Mouse (Mus musculus): ENCODE data around the gene Myom3.

The Myom3 gene

GRCm38 (mm10) chr4:135761048-135761447 lies 1.5 kb downstream of the Myom3 start:
- DNase-seq (ENCODE audit: low read depth, low spot score), result no peak

- no peak for DNase-seq (ENCODE audit: low read depth, low spot score)
These were observed 2.1 kb downstream of the Myom3 start for GRCm38 (mm10) chr4:135761569-135761968.

GRCm38 (mm10) chr4:135762251-135762906 lies 2.9 kb downstream of the Myom3 start:
- DNase-seq (ENCODE audit: low read depth, low spot score), result peak; percentile 80

DNA sequence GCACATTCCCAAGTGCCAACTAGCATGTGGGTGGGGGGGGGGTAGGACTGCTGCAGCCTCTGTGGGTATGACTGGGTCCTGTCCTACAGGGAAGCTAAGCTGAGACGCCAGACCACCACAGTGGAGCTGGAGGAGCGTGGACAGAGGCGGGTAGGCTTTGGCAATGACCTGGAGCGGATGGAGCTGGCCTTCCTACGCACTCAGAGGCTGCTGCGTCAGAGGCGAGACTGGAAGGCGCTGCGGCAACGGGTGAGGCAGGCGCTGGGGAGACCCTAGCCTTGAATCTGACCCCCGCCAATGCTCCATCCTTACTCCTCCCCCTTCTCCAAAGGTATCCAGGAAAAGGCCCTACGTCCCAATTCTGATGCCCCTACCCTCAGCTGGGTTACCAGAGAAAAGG lies 5.2 kb downstream of the Myom3 start:
- DNase-seq (ENCODE audit: low read depth, low spot score), result no peak

GRCm38 (mm10) chr4:135765707-135766106 lies 6.2 kb downstream of the Myom3 start:
- no peak for DNase-seq (ENCODE audit: low read depth, low spot score)

DNA sequence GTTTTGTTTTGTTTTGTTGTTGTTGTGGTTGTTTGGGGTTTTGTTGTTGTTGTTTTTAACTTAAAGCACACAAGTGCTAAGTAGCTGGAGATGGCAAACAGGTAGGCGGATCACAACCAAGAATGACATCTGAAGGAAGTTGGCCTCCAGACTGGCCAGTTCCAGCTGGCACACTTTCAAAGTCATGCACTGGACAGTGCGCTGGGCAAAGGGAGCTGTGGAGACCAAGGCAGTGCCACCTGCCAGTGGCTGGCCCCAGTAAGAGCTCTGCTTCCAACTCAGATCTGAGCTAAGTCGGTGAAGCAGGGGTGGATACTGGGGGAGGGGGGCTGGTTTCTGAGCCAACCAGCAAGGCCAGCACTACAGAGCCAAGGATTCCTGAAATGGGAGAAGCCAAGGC lies 7.5 kb downstream of the Myom3 start:
- DNase-seq (ENCODE audit: low read depth, low spot score), result no peak

DNA sequence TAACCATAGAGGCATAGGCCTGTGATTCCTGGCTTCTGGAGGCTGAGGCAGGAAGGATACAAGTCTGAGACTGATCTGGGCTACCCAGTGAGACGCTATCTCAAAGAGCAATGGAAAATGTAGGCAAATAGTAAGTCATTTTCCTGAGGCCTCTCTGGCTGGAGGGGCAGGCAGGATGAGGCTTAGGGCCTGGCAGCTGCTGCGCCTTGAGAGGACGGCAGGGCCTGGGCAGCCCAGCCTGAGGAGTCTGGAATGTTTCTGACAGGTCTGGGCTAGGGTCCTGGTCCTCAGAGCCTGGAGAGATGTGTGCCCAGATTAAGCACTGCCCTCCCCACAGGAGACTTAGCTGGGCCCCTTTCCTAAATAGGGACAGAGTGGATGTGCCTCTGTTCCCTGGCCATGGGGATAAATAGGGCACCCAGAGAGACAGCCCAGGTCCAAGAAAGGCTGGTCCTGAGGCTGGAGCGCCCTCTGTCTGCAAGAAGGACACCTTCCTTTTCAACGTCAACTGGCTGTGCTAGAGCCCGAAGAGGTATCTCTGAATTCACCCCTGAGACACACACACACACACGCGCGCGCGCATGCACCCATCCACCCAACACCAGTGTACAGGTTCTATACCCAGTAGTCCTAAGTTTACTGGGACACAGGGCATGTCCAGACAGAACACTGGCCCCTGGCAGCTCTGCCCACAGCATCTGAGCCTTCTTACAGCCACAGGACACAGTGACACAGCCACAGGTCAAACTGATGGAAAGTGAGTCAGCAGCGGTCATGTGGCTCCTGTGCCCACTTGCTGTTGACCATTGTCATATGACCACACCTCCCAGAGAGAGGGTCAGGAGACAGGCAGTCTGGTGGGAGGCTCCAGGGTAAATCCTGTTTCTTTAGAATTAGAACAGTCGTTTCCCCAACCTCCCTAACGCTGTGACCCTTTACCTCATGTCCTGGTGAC lies 9.3 kb downstream of the Myom3 start:
- DNase-seq (ENCODE audit: low read depth, low spot score), result peak; percentile 67

GRCm38 (mm10) chr4:135770611-135771305 lies 11.2 kb downstream of the Myom3 start:
- no peak for DNase-seq (ENCODE audit: low read depth, low spot score)

DNA sequence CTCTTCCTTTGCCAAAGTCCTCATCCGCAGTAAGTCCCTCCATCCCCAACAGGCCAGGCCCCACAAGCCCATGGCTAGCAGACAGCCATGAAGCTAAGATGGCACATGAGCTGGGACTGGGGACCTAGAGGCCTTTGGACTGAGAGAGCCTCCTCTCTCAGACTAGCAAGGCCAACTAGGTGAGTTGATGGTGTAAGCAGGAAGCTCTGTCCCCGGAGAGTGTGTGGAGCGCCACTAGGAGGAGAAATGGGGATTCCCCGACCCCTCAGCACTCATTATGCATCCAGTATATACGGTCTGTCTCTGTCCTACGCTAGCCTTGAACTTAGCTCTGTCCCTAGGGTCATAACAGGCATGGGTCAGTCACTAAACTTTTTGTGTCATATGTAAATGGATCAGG lies 12.1 kb downstream of the Myom3 start:
- no peak for DNase-seq (ENCODE audit: low read depth, low spot score)

- DNase-seq (ENCODE audit: low read depth, low spot score), result no peak
These were observed 13.2 kb downstream of the Myom3 start for GRCm38 (mm10) chr4:135772671-135773070.

DNA sequence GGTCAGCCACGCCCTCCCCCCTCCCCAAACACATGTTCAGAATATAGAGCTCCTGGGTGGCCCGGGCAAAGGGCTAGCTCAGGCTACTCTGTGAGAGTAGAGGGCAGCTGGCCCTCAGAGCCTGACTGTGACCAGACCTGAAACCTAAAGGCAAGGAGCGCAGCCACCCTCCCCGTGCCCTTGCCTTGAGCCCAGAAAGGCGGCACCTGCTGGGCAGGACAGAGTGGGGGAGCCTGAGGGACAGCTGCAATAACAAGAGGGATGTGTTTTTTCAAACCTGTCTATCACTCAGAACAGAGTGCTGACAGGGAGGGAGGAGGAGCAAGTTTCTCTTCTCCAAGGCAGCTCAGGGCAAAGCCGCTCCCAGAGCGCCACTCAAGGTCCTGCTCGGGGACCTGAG lies 15.0 kb downstream of the Myom3 start:
- DNase-seq (ENCODE audit: low read depth, low spot score), result no peak

- DNase-seq (ENCODE audit: low read depth, low spot score), result no peak
These were observed 17.3 kb downstream of the Myom3 start for GRCm38 (mm10) chr4:135776850-135777249.

GRCm38 (mm10) chr4:135779661-135780060 lies 20.1 kb downstream of the Myom3 start:
- DNase-seq (ENCODE audit: low read depth, low spot score), result no peak

DNA sequence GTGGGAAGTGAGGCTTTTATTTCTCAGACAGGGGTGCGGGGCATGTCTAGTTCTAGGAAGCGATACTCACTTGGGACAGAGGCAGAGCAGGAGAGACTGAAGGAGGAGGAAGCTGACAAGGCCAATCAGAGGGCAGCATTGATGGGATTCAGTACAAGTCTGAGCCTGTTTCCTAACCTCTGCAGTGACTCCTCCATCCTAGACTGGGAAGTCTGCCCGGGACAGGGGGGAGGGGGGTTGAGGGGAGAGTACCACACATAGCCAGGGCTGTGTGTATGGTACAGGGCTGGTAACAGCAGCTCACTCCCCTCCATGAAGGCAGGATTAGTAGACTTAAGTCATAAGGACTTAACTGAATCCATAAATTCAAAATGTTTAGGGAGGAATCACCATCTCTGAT lies 20.7 kb downstream of the Myom3 start:
- no peak for DNase-seq (ENCODE audit: low read depth, low spot score)

DNA sequence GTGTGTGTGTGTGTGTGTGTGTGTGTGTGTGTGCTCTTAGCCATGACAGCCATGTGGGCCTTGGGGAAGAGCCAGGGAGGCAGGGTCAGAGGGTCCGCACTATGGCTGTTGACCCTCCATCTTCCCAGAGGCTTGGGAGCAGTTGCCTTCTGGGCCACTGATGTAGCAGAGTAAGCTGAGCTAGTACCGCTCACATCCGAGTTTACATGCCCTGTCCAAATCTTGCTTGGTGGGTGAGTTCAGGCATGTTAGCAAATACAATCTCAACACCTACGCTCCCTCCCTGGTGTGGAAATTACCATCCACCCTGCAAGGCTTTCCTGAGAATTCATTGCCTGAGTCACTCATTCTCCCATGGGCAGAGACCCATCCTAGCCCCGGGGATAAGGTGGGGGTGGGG lies 21.8 kb downstream of the Myom3 start:
- no peak for DNase-seq (ENCODE audit: low read depth, low spot score)

DNA sequence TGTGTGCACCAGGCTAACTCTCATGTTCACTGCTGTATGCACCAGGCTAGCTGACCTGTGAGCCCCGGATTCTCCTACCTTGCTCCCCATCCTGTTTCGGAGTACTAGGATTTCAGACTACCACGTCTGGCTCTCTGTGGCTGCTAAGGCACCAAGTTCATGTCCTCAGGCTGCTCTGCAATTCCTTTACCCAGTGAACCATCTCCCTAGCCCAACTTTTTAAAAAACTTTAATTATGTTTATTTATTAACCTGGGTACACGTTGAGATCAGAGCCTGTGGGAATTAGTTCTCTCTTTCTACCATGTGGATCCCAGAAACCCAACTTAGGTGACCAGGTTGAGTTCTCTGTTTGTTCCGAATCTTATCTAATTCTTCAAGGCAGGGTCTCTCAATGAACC lies 27.1 kb downstream of the Myom3 start:
- DNase-seq (ENCODE audit: low read depth, low spot score), result no peak

- no peak for DNase-seq (ENCODE audit: low read depth, low spot score)
These were observed 27.8 kb downstream of the Myom3 start for GRCm38 (mm10) chr4:135787271-135787670.

DNA sequence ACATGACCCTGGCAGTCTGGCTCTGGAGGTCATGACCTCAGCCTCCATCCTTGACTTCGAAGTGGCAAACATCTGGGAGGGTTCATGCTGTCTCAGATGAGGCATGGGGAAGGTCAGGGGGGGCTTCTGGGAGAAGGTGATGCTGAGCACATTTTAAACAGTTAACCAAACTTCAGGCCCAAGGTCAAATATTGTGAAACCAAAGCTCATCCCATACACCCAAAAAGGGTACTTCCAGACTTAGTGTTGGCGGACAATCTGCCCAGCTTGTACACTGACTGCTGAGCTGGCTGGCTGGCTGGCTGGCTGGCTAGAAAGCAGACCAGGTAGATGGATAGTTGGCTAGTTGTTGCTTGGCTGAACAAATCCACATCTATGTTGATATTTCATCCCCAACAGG lies 29.6 kb downstream of the Myom3 start:
- DNase-seq (ENCODE audit: low read depth, low spot score), result no peak

GRCm38 (mm10) chr4:135792821-135793220 lies 33.3 kb downstream of the Myom3 start:
- no peak for DNase-seq (ENCODE audit: low read depth, low spot score)

DNA sequence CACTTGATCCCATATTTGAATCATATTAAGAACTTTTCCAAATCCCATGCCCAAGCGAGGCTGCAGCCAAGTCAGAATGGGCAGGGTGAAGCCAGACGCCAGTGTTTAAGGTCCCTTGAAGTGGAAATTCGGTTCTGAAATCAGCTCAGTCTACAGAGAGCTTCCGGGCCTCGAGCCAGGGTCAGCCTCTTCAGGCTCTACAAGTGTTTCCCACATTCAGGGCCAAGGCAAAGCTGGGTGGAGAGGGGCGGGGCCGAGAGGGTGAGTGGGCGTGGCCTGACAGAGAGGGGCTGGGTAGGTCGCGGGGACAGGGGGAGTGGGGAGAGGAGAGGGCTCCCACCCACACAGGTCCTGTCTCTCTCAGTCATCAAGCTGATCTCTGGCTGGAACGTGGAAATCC lies 38.4 kb downstream of the Myom3 start:
- DNase-seq (ENCODE audit: low read depth, low spot score), result no peak

DNA sequence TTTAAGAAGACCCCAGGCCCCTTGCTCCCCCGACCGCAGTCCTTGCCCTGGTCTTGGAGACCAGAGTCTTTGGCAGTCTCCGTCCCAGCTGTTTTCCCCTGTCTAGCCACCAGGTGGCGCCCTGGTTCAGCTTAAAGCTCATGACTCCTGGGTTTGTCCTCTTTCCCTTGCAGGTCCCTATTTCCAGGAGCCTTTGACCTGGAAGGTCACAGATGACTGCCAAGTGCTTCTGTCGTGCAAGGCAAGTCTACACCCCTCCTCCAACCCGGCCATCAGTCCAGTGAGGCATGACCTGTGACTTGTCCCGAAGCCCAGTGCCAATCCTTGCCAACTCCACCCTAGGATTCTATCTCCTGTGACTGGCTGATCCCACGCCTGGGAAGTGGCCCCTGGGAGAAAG lies 42.0 kb downstream of the Myom3 start:
- DNase-seq (ENCODE audit: low read depth, low spot score), result peak; percentile 72

GRCm38 (mm10) chr4:135803299-135803698 lies 43.8 kb downstream of the Myom3 start:
- DNase-seq (ENCODE audit: low read depth, low spot score), result peak; percentile 62

Data from A20 (cell line).